Mouse (Mus musculus) kidney, embryonic 16.5 days (tissue): ENCODE measurements at regions not wholly inside any gene's neighbourhood (a gene's known extent, or its start where the extent isn't known, plus 50 kb on each side); places are given as distances from the start of the nearest gene placed in this dataset.
A peak's percentile ranks its signal among the peaks of the same experiment; 100 is the strongest.

Source experiments
- ATAC-seq: fragments of 200-750 bp; cut with Nextera tagmentation; 2 replicates; pipeline ENCODE4 v1.8.0; 2017; ENCODE audit warnings: moderate TSS enrichment; ENCODE audit not compliant: low FRiP score, low TSS enrichment
- H3K27ac ChIP-seq: fragments of 300-500 bp; sonication (generic); 2 replicates; pipeline ENCODE4 v1.5.1; 2014; ENCODE audit warnings: low read length
- H3K27me3 ChIP-seq: fragments of 300-500 bp; sonication (generic); 2 replicates; pipeline ENCODE4 v1.6.1; 2014; ENCODE audit warnings: low read length, control low read depth, mixed read lengths; ENCODE audit not compliant: insufficient read depth
- H3K36me3 ChIP-seq: fragments of 300-500 bp; sonication (generic); 2 replicates; pipeline ENCODE4 v1.6.1; 2014; ENCODE audit warnings: low read length, control low read depth, mixed read lengths; ENCODE audit not compliant: insufficient read depth
- H3K4me1 ChIP-seq: fragments of 300-500 bp; sonication (generic); 2 replicates; pipeline ENCODE4 v1.6.1; 2014; ENCODE audit warnings: low read length, control low read depth, mixed read lengths; ENCODE audit not compliant: insufficient read depth
- H3K4me2 ChIP-seq: fragments of 300-500 bp; sonication (generic); replicated peaks from 2 replicates; pipeline ENCODE4 v1.6.1; 2014; ENCODE audit warnings: low read depth, low read length
- H3K4me3 ChIP-seq: fragments of 300-500 bp; sonication (generic); 2 replicates; pipeline ENCODE4 v1.5.1; 2014; ENCODE audit warnings: mild to moderate bottlenecking, low read length
- H3K9ac ChIP-seq: fragments of 300-500 bp; sonication (generic); replicated peaks from 2 replicates; pipeline ENCODE4 v1.6.1; 2014; ENCODE audit warnings: low read length
- H3K9me3 ChIP-seq: fragments of 300-500 bp; sonication (generic); 2 replicates; pipeline ENCODE4 v1.6.1; 2016; ENCODE audit warnings: low read length, control low read depth
- WGBS: fragments of 180-500 bp; shearing (Covaris S2); extraction: QIAGEN DNeasy Blood & Tissue Kit; methylation state at CpG from one replicate; pipeline ENCODE4 v1.1.7; 2014; 5-methylcytosine and 5-hydroxymethylcytosine counted together

DNA sequence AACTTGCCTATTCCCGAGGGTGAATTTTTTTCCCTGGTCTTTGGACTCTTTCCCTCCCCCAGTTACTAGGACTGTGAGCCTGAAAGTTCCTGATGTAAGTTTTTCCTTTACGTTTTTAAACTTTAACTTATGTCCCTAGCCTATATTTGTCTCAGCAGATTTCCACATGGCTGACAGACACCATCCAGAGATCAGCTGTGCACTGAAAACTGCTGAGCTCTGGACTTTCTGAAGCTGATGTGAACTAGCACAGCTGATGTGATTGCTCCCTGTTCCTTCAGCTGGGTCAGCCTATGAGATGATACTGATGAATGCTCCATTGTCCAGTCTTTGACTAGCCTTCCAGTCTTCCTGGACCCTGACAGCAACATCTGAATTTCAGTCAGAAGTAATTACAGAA lies 271.5 kb downstream of the Rpl10l start:
- no peaks in the 10 kb centered on the region for H3K36me3 ChIP-seq
- 69% methylated on average over 2 of the region's 2 CpGs for whole genome bisulfite sequencing
- H3K27ac ChIP-seq = no peak overlapping the region
- no peak overlapping the region for H3K4me3 ChIP-seq
- no peaks in the 10 kb centered on the region for H3K27me3 ChIP-seq
- H3K4me2 ChIP-seq = no peak overlapping the region
- no peak overlapping the region for H3K9ac ChIP-seq
- no peaks in the 10 kb centered on the region for H3K4me1 ChIP-seq
- ATAC-seq = peak; percentile 65
- H3K9me3 ChIP-seq = no peaks in the 10 kb centered on the region; the same call in 1 of the 2 replicates
